Mouse (Mus musculus) neural tube, embryonic 15.5 days (tissue): ENCODE measurements around the gene Sowaha. TPM values are rescaled to one million over a fixed set of nuclear protein-coding genes. Genes with fewer than 3 reads are reported as not detected.
"Not testable (repeated sequence)": the region's sequence is repeated elsewhere in the genome, so short reads cannot be mapped to it uniquely, and the experiment has no call there.

Source experiments
- ATAC-seq: fragments of 200-750 bp; cut with Nextera tagmentation; 2 replicates; pipeline ENCODE4 v1.8.0; 2017; ENCODE audit warnings: mild to moderate bottlenecking, moderate TSS enrichment, moderate library complexity; ENCODE audit not compliant: low FRiP score
- H3K27ac ChIP-seq: fragments of 300-500 bp; sonication (generic); replicated peaks from 2 replicates; pipeline ENCODE4 v1.5.1; 2015; ENCODE audit warnings: mild to moderate bottlenecking, inconsistent platforms
- H3K27me3 ChIP-seq: fragments of 300-500 bp; sonication (generic); replicated peaks from 2 replicates; pipeline ENCODE4 v1.6.1; 2015; ENCODE audit warnings: inconsistent platforms
- H3K36me3 ChIP-seq: fragments of 300-500 bp; sonication (generic); 2 replicates; pipeline ENCODE4 v1.6.1; 2015; ENCODE audit warnings: inconsistent platforms
- H3K4me1 ChIP-seq: fragments of 300-500 bp; sonication (generic); 2 replicates; pipeline ENCODE4 v1.6.1; 2015; ENCODE audit warnings: inconsistent platforms
- H3K4me2 ChIP-seq: fragments of 300-500 bp; sonication (generic); 2 replicates; pipeline ENCODE4 v1.6.1; 2015; ENCODE audit warnings: inconsistent platforms, mild to moderate bottlenecking, moderate library complexity
- H3K4me3 ChIP-seq: fragments of 300-500 bp; sonication (generic); replicated peaks from 2 replicates; pipeline ENCODE4 v1.5.1; 2015; ENCODE audit warnings: mild to moderate bottlenecking, inconsistent platforms
- H3K9ac ChIP-seq: fragments of 300-500 bp; sonication (generic); replicated peaks from 2 replicates; pipeline ENCODE4 v1.6.1; 2015; ENCODE audit warnings: mild to moderate bottlenecking, inconsistent platforms
- H3K9me3 ChIP-seq: fragments of 300-500 bp; sonication (generic); replicated peaks from 2 replicates; pipeline ENCODE4 v1.6.1; 2016; ENCODE audit warnings: inconsistent platforms
- WGBS: fragments of 180-500 bp; shearing (Covaris S2); methylation state at CpG from one replicate; pipeline ENCODE4 v1.1.7; 2015; ENCODE audit warnings: mixed read lengths; 5-methylcytosine and 5-hydroxymethylcytosine counted together
- polyA plus RNA-seq: library from polyadenylated mRNA; unstranded; fragments of >200 nt; fragmentation: Nextera tagmentation; extraction: Ambion mirVana; gene quantifications from 2 replicates; pipeline ENCODE4 v1.2.1, GENCODE M21; 2015

Sowaha gene
- polyA plus RNA-seq, 1 experiment from 2014 or later = 1.6 TPM

DNA sequence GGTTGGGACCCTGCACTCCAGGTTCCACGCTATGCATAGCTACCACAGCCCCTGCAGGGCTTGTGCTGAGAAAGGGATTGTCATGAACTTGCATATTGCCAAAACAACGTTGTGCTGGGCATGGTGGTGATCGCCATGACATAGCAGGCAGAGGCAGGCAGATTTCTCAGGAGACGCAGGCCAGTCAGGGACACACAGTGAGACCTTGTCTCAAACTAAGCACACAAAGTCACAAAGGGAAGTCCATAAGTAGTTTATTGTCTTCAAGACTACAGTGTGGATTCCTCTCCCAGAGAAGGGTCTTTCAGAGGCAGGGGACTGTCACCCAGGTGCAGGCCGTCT, 51.4 kb downstream of the Sowaha start:
- ATAC-seq = no peak
- Histone ChIP-seq H3K4me1 (peaks cover 16% of the 10 kb centered on the region), H3K36me3 (peaks cover 20% of the 10 kb centered on the region), H3K9me3 (no peaks in the 10 kb centered on the region), H3K9ac (no peak overlapping the region), H3K4me3 (no peak overlapping the region), H3K27ac (no peak overlapping the region), H3K27me3 (no peaks in the 10 kb centered on the region), H3K4me2 (no peak overlapping the region)
- 94% methylated on average over 5 of the region's 5 CpGs for WGBS

DNA sequence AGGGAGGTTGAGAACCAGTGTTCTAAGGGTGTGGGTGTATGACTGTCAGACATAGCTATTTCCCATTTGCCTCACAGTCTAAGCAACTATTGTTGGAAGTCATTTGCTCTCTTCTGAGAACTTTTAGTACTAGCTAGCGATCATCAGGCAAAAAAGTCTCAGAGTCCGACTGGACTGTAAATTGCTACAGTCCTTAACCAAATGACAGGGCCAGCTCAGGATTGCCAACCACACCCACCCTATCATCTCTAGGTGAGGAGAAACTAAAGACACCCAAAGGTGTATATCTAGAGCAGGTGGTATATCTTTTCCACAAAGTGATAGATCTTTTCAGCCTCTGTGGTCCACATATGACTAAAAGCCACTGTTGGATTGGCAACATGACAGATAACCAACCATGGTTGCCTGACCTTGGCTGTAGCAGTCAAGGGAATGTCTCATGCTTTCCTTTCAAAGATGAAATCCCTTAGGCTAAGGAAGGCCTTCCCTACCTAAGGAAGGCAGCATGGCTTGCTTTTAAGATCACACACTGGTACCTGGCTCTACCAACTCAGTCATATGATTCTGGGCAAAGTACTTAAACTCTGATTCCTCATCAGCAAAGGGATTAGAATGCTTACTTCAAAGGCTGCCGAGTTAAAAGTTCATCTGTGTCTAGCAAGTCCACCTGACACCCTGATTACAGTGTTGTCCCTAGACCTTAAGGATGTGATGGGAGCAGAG, 51.9 kb downstream of the Sowaha start:
- H3K4me1 ChIP-seq = peaks cover 16% of the 10 kb centered on the region
- no peak overlapping the region for H3K4me2 ChIP-seq
- ATAC-seq = no peak
- H3K27me3 ChIP-seq = no peaks in the 10 kb centered on the region
- H3K36me3 ChIP-seq = peaks cover 20% of the 10 kb centered on the region
- 92% methylated on average over 3 of the region's 3 CpGs for WGBS
- no peaks in the 10 kb centered on the region for H3K9me3 ChIP-seq
- no peak overlapping the region for H3K9ac ChIP-seq
- H3K4me3 ChIP-seq = no peak overlapping the region
- H3K27ac ChIP-seq = no peak overlapping the region

DNA sequence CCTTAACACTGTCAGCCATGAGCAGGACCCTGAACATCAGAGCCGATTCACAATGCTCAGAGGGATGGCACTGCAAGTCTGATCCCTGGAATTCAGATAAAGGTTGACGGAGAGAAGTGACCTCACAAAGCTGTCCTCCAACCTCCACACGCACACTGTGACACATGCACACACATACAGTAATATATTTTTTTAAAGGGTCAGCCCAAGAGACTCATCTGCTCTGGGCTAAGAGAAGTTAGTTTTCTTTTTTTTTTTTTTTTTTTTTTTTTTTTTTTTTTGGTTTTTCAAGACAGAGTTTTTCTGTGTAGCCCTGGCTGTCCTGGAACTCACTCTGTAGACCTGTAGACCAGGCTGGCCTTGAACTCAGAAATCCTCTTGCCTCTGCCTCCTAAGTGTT, 53.2 kb downstream of the Sowaha start:
- not testable (repeated sequence) for H3K4me2 ChIP-seq, ATAC-seq, H3K9me3 ChIP-seq, H3K27me3 ChIP-seq, H3K4me3 ChIP-seq, H3K27ac ChIP-seq, H3K9ac ChIP-seq
- Histone ChIP-seq H3K36me3 (peaks cover 20% of the 10 kb centered on the region), H3K4me1 (peaks cover 16% of the 10 kb centered on the region)
- 88% methylated on average over 3 of the region's 3 CpGs for WGBS

Other genes with a start within 250 kb of the Sowaha start
- 43.5 and 54.6 TPM in 2 replicates for gene Hspa4, start 179.8 kb downstream of the Sowaha start, polyA plus RNA-seq
- 15.3 and 15.7 TPM in 2 replicates for gene Zcchc10, start 155.6 kb downstream of the Sowaha start, polyA plus RNA-seq
- 35.5 and 40.1 TPM in 2 replicates for gene Aff4, start 129.4 kb downstream of the Sowaha start, polyA plus RNA-seq
- 0.51 TPM in 1 of 2 replicates, not detected in the other for gene Leap2, start 57.1 kb downstream of the Sowaha start, polyA plus RNA-seq
- 796 and 911 TPM in 2 replicates for gene Uqcrq, start 49.4 kb downstream of the Sowaha start, polyA plus RNA-seq
- gene Gdf9, start 49.3 kb downstream of the Sowaha start, polyA plus RNA-seq = 2.4 and 2.9 TPM in 2 replicates
- 0.13 TPM in 1 of 2 replicates, not detected in the other for gene Gm10447, start 23.2 kb downstream of the Sowaha start, polyA plus RNA-seq
- 3.4 and 4.1 TPM in 2 replicates for gene Shroom1, start 23.1 kb downstream of the Sowaha start, polyA plus RNA-seq
- gene Gm9837, start 9.8 kb downstream of the Sowaha start, polyA plus RNA-seq = not detected in 2 replicates
- 0.27 TPM in 1 of 2 replicates, not detected in the other for gene Gm9945, start 108 bp downstream of the Sowaha start, polyA plus RNA-seq
- 23.3 and 26.2 TPM in 2 replicates for gene Sept8, start 39.0 kb upstream of the Sowaha start, polyA plus RNA-seq
- gene Kif3a, start 87.1 kb upstream of the Sowaha start, polyA plus RNA-seq = 275 and 338 TPM in 2 replicates
- 5.0 and 5.4 TPM in 2 replicates for gene Il4, start 138.4 kb upstream of the Sowaha start, polyA plus RNA-seq
- 0.20 TPM in 1 of 2 replicates, not detected in the other for gene Il13, start 154.4 kb upstream of the Sowaha start, polyA plus RNA-seq
- gene Rad50, start 227.0 kb upstream of the Sowaha start, polyA plus RNA-seq = 12.1 and 19.1 TPM in 2 replicates
- gene Il5, start 240.5 kb upstream of the Sowaha start, polyA plus RNA-seq = 0.15 TPM in 1 of 2 replicates, not detected in the other